8 mouse cellular contexts compared by ENCODE assay signal in the genomic region with DNA sequence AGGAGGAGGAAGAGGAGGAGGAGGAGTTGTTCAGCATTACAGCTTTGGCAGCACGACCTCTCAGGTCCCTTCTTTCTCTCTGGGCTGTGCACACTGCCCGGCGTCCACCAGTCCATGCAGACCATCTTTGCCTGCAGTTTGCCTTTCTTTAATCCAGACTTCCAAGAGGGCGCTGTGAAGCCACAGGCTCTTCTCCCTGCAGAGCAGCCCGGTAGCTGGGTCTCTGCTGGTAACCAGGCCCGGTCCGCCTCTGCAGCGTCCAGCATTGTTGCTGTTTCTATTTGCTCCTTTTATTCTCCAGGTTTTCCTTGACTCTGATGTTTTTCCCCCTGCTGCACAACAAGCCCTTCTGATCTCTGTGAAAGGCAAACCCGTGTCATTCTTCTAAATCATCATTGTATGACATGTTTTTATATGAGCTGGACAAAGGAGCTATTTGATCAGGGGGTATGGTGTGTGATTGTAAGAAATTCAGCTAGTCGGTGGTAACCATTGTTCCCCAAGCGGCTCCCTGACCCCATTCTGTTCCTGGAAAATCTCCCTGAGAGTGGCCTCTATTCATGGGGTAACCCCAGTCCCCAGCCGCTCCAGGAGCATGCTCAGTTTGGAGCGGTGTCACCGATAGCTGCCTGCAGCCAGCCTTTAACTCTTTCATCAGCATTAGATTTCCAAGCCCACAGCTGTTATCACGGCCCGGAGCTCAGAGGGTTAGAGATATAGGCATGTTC. TPM values are rescaled to one million over a fixed set of nuclear protein-coding genes. Genes with fewer than 3 reads are reported as not detected.
DNase-seq lines count a peak whose midpoint lies in the region; ATAC-seq lines count a peak whose summit lies in the region.

No protein-coding gene starts in this region.

- ATAC-seq in liver, embryonic 11.5 days (replicated peaks; ENCODE audit: low FRiP score): no peak
- ATAC-seq in embryonic facial prominence, embryonic 12.5 days (ENCODE audit: insufficient number of reproducible peaks, insufficient read depth, low FRiP score, low TSS enrichment): peak; percentile 76
- 0 out of 2 replicates have a peak, but pooled peaks have one; percentile 25 for ATAC-seq in stomach, embryonic 16.5 days (ENCODE audit: insufficient read depth, low FRiP score)

- H3K4me3 ChIP-seq in liver, embryonic 11.5 days (ENCODE audit: low read depth, low read length): no peak overlapping the region
- peak overlapping the region; percentile 9; the same call in 1 of the 2 replicates for H3K4me3 ChIP-seq in embryonic facial prominence, embryonic 12.5 days
- peak overlapping the region; percentile 39 for H3K4me3 ChIP-seq in midbrain, embryonic 10.5 days
- peak overlapping the region; percentile 10 for H3K4me3 ChIP-seq in stomach, embryonic 16.5 days (replicated peaks; ENCODE audit: low read length)

- no peaks in the 10 kb centered on the region for H3K36me3 ChIP-seq in liver, embryonic 11.5 days (ENCODE audit: control insufficient read depth, insufficient read depth, low read length)
- H3K36me3 ChIP-seq in embryonic facial prominence, embryonic 12.5 days: no peaks in the 10 kb centered on the region
- no peaks in the 10 kb centered on the region for H3K36me3 ChIP-seq in midbrain, embryonic 10.5 days
- no peaks in the 10 kb centered on the region for H3K36me3 ChIP-seq in stomach, embryonic 16.5 days (ENCODE audit: control insufficient read depth, insufficient read depth, low read length)

- H3K4me1 ChIP-seq in liver, embryonic 11.5 days (replicated peaks; ENCODE audit: control insufficient read depth, insufficient read depth, low read length): peaks cover 2% of the 10 kb centered on the region; the same call in 1 of the 2 replicates
- H3K4me1 ChIP-seq in embryonic facial prominence, embryonic 12.5 days: peaks cover 14% of the 10 kb centered on the region
- peaks cover 33% of the 10 kb centered on the region for H3K4me1 ChIP-seq in midbrain, embryonic 10.5 days
- 0 out of 2 replicates have a peak, but pooled peaks cover 4% of the 10 kb centered on the region for H3K4me1 ChIP-seq in stomach, embryonic 16.5 days (ENCODE audit: control insufficient read depth, insufficient read depth, low read length)

- H3K4me2 ChIP-seq in liver, embryonic 11.5 days: peak overlapping the region; percentile 31; the same call in 1 of the 2 replicates
- H3K4me2 ChIP-seq in embryonic facial prominence, embryonic 12.5 days (replicated peaks): peak overlapping the region; percentile 39
- peak overlapping the region; percentile 39 for H3K4me2 ChIP-seq in stomach, embryonic 16.5 days (ENCODE audit: low read depth, low read length)

- H3K9ac ChIP-seq in liver, embryonic 11.5 days (ENCODE audit: low read depth, low read length): 0 out of 2 replicates have a peak overlapping the region, but pooled peaks have one; percentile 31
- H3K9ac ChIP-seq in embryonic facial prominence, embryonic 12.5 days: no peak overlapping the region; the same call in 1 of the 2 replicates
- H3K9ac ChIP-seq in stomach, embryonic 16.5 days (ENCODE audit: low read length): peak overlapping the region; percentile 54; the same call in 1 of the 2 replicates

- 21% methylated on average over 16 of the region's 16 CpGs for WGBS in liver, embryonic 11.5 days
- 5% methylated on average over 16 of the region's 16 CpGs for whole genome bisulfite sequencing in embryonic facial prominence, embryonic 12.5 days
- WGBS in midbrain, embryonic 10.5 days: 5% methylated on average over 16 of the region's 16 CpGs
- WGBS in stomach, embryonic 16.5 days: 12% methylated on average over 16 of the region's 16 CpGs

- intact Hi-C loops in heart, postnatal 14 days (cut with DNase I): no loop called here

- DNase-seq in liver, embryonic 11.5 days (ENCODE audit: low spot score): no peak
- DNase-seq in liver: no peak
- peak; percentile 29 to 64 for DNase-seq in heart, postnatal 14 days
- peak; percentile 35 for DNase-seq in layer of hippocampus, postnatal 25 days (ENCODE audit: extremely low spot score in 1 of 2, low spot score in 1 of 2)
- DNase-seq in midbrain, embryonic 10.5 days (ENCODE audit: low spot score): peak; percentile 74
- no peak for DNase-seq in urinary bladder, postnatal 25 days (ENCODE audit: low spot score)

- H3K27ac ChIP-seq in liver, embryonic 11.5 days (ENCODE audit: low read depth, low read length): no peak overlapping the region
- peak overlapping the region; percentile 68 for H3K27ac ChIP-seq in embryonic facial prominence, embryonic 12.5 days
- peak overlapping the region; percentile 75 for H3K27ac ChIP-seq in midbrain, embryonic 10.5 days (replicated peaks)
- H3K27ac ChIP-seq in stomach, embryonic 16.5 days (ENCODE audit: low read length): no peak overlapping the region

- no peaks in the 10 kb centered on the region for H3K9me3 ChIP-seq in liver, embryonic 11.5 days (ENCODE audit: control insufficient read depth, low read length)
- H3K9me3 ChIP-seq in embryonic facial prominence, embryonic 12.5 days: no peaks in the 10 kb centered on the region
- H3K9me3 ChIP-seq in midbrain, embryonic 10.5 days (replicated peaks): no peaks in the 10 kb centered on the region
- no peaks in the 10 kb centered on the region for H3K9me3 ChIP-seq in stomach, embryonic 16.5 days (replicated peaks; ENCODE audit: control insufficient read depth, low read length)

- peaks cover 4% of the 10 kb centered on the region; the same call in 1 of the 2 replicates for H3K27me3 ChIP-seq in liver, embryonic 11.5 days (replicated peaks; ENCODE audit: control insufficient read depth, insufficient read depth, low read length)
- H3K27me3 ChIP-seq in embryonic facial prominence, embryonic 12.5 days: no peaks in the 10 kb centered on the region
- H3K27me3 ChIP-seq in midbrain, embryonic 10.5 days (ENCODE audit: low read depth, poor library complexity, severe bottlenecking): peaks cover 99% of the 10 kb centered on the region
- no peaks in the 10 kb centered on the region for H3K27me3 ChIP-seq in stomach, embryonic 16.5 days (ENCODE audit: control insufficient read depth, insufficient read depth, low read length)

RNA-seq across cellular contexts. Expression of a gene that starts 25.1 kb away (rescaled TPM):
- polyA plus RNA-seq in liver, embryonic 11.5 days (2014; fragmentation: Nextera tagmentation; extraction: Ambion mirVana): 0.32 and 0.82 TPM in 2 replicates
- 3.5 and 6.1 TPM in 2 replicates for polyA plus RNA-seq in embryonic facial prominence, embryonic 12.5 days (2016; fragmentation: Nextera tagmentation; extraction: Ambion mirVana)
- total RNA-seq in heart, postnatal 14 days (2021): not detected
- not detected for total RNA-seq in layer of hippocampus, postnatal 25 days (2021)
- 25.5 and 28.8 TPM in 2 replicates for polyA plus RNA-seq in midbrain, embryonic 10.5 days (2016; fragmentation: Nextera tagmentation; extraction: Ambion mirVana)
- not detected in 2 replicates for polyA plus RNA-seq in stomach, embryonic 16.5 days (2015; fragmentation: Nextera tagmentation; extraction: Ambion mirVana)

RNA-seq across cellular contexts. Expression of a gene that starts 31.7 kb away (rescaled TPM):
- polyA plus RNA-seq in liver, embryonic 11.5 days (2014; fragmentation: Nextera tagmentation; extraction: Ambion mirVana): 32.7 and 34.5 TPM in 2 replicates
- 13.2 and 15.0 TPM in 2 replicates for polyA plus RNA-seq in embryonic facial prominence, embryonic 12.5 days (2016; fragmentation: Nextera tagmentation; extraction: Ambion mirVana)
- total RNA-seq in heart, postnatal 14 days (2021): 10 to 100 TPM; 13.0 to 18.9 TPM
- total RNA-seq in layer of hippocampus, postnatal 25 days (2021): 10 to 100 TPM; 10.4 to 10.9 TPM
- 7.5 and 9.4 TPM in 2 replicates for polyA plus RNA-seq in midbrain, embryonic 10.5 days (2016; fragmentation: Nextera tagmentation; extraction: Ambion mirVana)
- polyA plus RNA-seq in stomach, embryonic 16.5 days (2015; fragmentation: Nextera tagmentation; extraction: Ambion mirVana): 13.8 and 15.6 TPM in 2 replicates

RNA-seq across cellular contexts. Expression of a gene that starts 57.5 kb away (rescaled TPM):
- polyA plus RNA-seq in liver, embryonic 11.5 days (2014; fragmentation: Nextera tagmentation; extraction: Ambion mirVana): 3.0 and 5.0 TPM in 2 replicates
- polyA plus RNA-seq in embryonic facial prominence, embryonic 12.5 days (2016; fragmentation: Nextera tagmentation; extraction: Ambion mirVana): 6.8 and 7.9 TPM in 2 replicates
- total RNA-seq in heart, postnatal 14 days (2021): 10 to 100 TPM; 24.3 to 24.8 TPM
- 10 to 100 TPM; 34.2 to 36.9 TPM for total RNA-seq in layer of hippocampus, postnatal 25 days (2021)
- polyA plus RNA-seq in midbrain, embryonic 10.5 days (2016; fragmentation: Nextera tagmentation; extraction: Ambion mirVana): 3.3 and 3.9 TPM in 2 replicates
- 2.8 and 5.4 TPM in 2 replicates for polyA plus RNA-seq in stomach, embryonic 16.5 days (2015; fragmentation: Nextera tagmentation; extraction: Ambion mirVana)

Comparison
In these comparisons a context has a peak if more than half of its experiments do, and no peak if none do; other contexts are left out.
1. DNase-seq: peak in heart, postnatal 14 days (2 of 2), layer of hippocampus, postnatal 25 days (2 of 2) and midbrain, embryonic 10.5 days (single experiment); none in liver, embryonic 11.5 days (single experiment), liver (single experiment) and urinary bladder, postnatal 25 days (single experiment).
2. H3K27ac ChIP-seq: peak in embryonic facial prominence, embryonic 12.5 days (single experiment) and midbrain, embryonic 10.5 days (single experiment); none in liver, embryonic 11.5 days (single experiment) and stomach, embryonic 16.5 days (single experiment).
3. Peak in every context shown above with its lines, with median percentiles within 50 percentile points of each other: H3K4me2 ChIP-seq.